Mouse (Mus musculus): Measurements from ENCODE around the gene Rhoh.

- TF ChIP-seq CTCF (IDR thresholded peaks at IDR 0.05; ENCODE audit: low read depth), result no peak
- TF ChIP-seq EP300 (IDR thresholded peaks at IDR 0.05; ENCODE audit: low read depth), result no peak
Observed at GRCm38 (mm10) chr5:65846534-65846933, 14.5 kb upstream of the Rhoh start.

Data from liver, embryonic 14.5 days (tissue).